Mouse (Mus musculus) forebrain, embryonic 15.5 days (tissue): ENCODE data around the gene Slit3. TPM values are rescaled to one million over a fixed set of nuclear protein-coding genes. Genes with fewer than 3 reads are reported as not detected.

Experiments used
- ATAC-seq: fragments of 200-750 bp; cut with Nextera tagmentation; replicated peaks from 2 replicates; pipeline ENCODE4 v1.8.0; 2017; ENCODE audit warnings: mild to moderate bottlenecking, moderate TSS enrichment, moderate library complexity
- H3K27ac ChIP-seq: fragments of 300-500 bp; sonication (generic); replicated peaks from 2 replicates; pipeline ENCODE4 v1.5.1; 2015; ENCODE audit warnings: mild to moderate bottlenecking, inconsistent platforms
- H3K27me3 ChIP-seq: fragments of 300-500 bp; sonication (generic); 2 replicates; pipeline ENCODE4 v1.6.1; 2015; ENCODE audit warnings: inconsistent platforms
- H3K36me3 ChIP-seq: fragments of 300-500 bp; sonication (generic); 2 replicates; pipeline ENCODE4 v1.6.1; 2015; ENCODE audit warnings: mild to moderate bottlenecking, inconsistent platforms
- H3K4me1 ChIP-seq: fragments of 300-500 bp; sonication (generic); 2 replicates; pipeline ENCODE4 v1.6.1; 2015; ENCODE audit warnings: inconsistent platforms
- H3K4me2 ChIP-seq: fragments of 300-500 bp; sonication (generic); replicated peaks from 2 replicates; pipeline ENCODE4 v1.6.1; 2015; ENCODE audit warnings: mild to moderate bottlenecking, inconsistent platforms
- H3K4me3 ChIP-seq: fragments of 300-500 bp; sonication (generic); 2 replicates; pipeline ENCODE4 v1.5.1; 2015; ENCODE audit warnings: mild to moderate bottlenecking, inconsistent platforms
- H3K9ac ChIP-seq: fragments of 300-500 bp; sonication (generic); replicated peaks from 2 replicates; pipeline ENCODE4 v1.6.1; 2015; ENCODE audit warnings: mild to moderate bottlenecking, inconsistent platforms
- H3K9me3 ChIP-seq: fragments of 300-500 bp; sonication (generic); 2 replicates; pipeline ENCODE4 v1.6.1; 2016; ENCODE audit warnings: inconsistent platforms
- WGBS: fragments of 180-500 bp; shearing (Covaris S2); methylation state at CpG from one replicate; pipeline ENCODE4 v1.1.7; 2015; ENCODE audit warnings: mixed read lengths; 5-methylcytosine and 5-hydroxymethylcytosine counted together
- polyA plus RNA-seq: library from polyadenylated mRNA; unstranded; fragments of >200 nt; fragmentation: Nextera tagmentation; extraction: Ambion mirVana; gene quantifications from 2 replicates; pipeline ENCODE4 v1.2.1, GENCODE M21; 2015

The Slit3 gene
- polyA plus RNA-seq, 1 experiment from 2014 or later, result 6.4 TPM

GRCm38 (mm10) chr11:35726341-35726846 is 605.4 kb downstream of the Slit3 start:
- Histone ChIP-seq H3K4me2 (no peak overlapping the region), H3K36me3 (no peaks in the 10 kb centered on the region), H3K27ac (no peak overlapping the region), H3K4me3 (no peak overlapping the region), H3K9me3 (no peaks in the 10 kb centered on the region), H3K27me3 (no peaks in the 10 kb centered on the region), H3K4me1 (peaks cover 4% of the 10 kb centered on the region), H3K9ac (no peak overlapping the region)
- 41% methylated on average over 8 of the region's 8 CpGs for WGBS
- ATAC-seq, result no peak

- H3K9me3 ChIP-seq, result no peaks in the 10 kb centered on the region
- ATAC-seq, result no peak
- 91% methylated on average over 1 of the region's 1 CpGs for WGBS
- H3K9ac ChIP-seq, result no peak overlapping the region
- H3K27ac ChIP-seq, result no peak overlapping the region
- H3K27me3 ChIP-seq, result no peaks in the 10 kb centered on the region
- H3K4me3 ChIP-seq, result no peak overlapping the region
- peaks cover 4% of the 10 kb centered on the region for H3K4me1 ChIP-seq
- no peaks in the 10 kb centered on the region for H3K36me3 ChIP-seq
- no peak overlapping the region for H3K4me2 ChIP-seq
Measured at GRCm38 (mm10) chr11:35728200-35728599, 607.2 kb downstream of the Slit3 start.

GRCm38 (mm10) chr11:35729186-35729585 is 608.2 kb downstream of the Slit3 start:
- Histone ChIP-seq H3K36me3 (no peaks in the 10 kb centered on the region), H3K9ac (no peak overlapping the region), H3K4me2 (no peak overlapping the region), H3K4me3 (no peak overlapping the region), H3K27ac (no peak overlapping the region), H3K4me1 (peaks cover 4% of the 10 kb centered on the region), H3K27me3 (no peaks in the 10 kb centered on the region), H3K9me3 (no peaks in the 10 kb centered on the region)
- WGBS, result 39% methylated on average over 5 of the region's 5 CpGs
- no peak for ATAC-seq

GRCm38 (mm10) chr11:35732366-35732765 is 611.3 kb downstream of the Slit3 start:
- H3K9me3 ChIP-seq, result no peaks in the 10 kb centered on the region
- H3K27ac ChIP-seq, result no peak overlapping the region
- no peaks in the 10 kb centered on the region for H3K4me1 ChIP-seq
- 58% methylated on average over 1 of the region's 1 CpGs for WGBS
- no peak overlapping the region for H3K9ac ChIP-seq
- H3K4me3 ChIP-seq, result no peak overlapping the region
- H3K27me3 ChIP-seq, result no peaks in the 10 kb centered on the region
- H3K4me2 ChIP-seq, result no peak overlapping the region
- no peak for ATAC-seq
- H3K36me3 ChIP-seq, result no peaks in the 10 kb centered on the region

GRCm38 (mm10) chr11:35736817-35737216 is 615.8 kb downstream of the Slit3 start:
- Histone ChIP-seq H3K4me2 (no peak overlapping the region), H3K27ac (no peak overlapping the region), H3K36me3 (no peaks in the 10 kb centered on the region), H3K4me1 (no peaks in the 10 kb centered on the region), H3K27me3 (no peaks in the 10 kb centered on the region), H3K9me3 (no peaks in the 10 kb centered on the region), H3K4me3 (no peak overlapping the region), H3K9ac (no peak overlapping the region)
- 68% methylated on average over 2 of the region's 2 CpGs for WGBS
- ATAC-seq, result no peak

- Histone ChIP-seq H3K9ac (no peak overlapping the region), H3K27me3 (no peaks in the 10 kb centered on the region), H3K27ac (no peak overlapping the region), H3K36me3 (no peaks in the 10 kb centered on the region), H3K9me3 (no peaks in the 10 kb centered on the region), H3K4me1 (no peaks in the 10 kb centered on the region), H3K4me3 (no peak overlapping the region), H3K4me2 (no peak overlapping the region)
- WGBS, result 97% methylated on average over 2 of the region's 2 CpGs
- ATAC-seq, result no peak
Measured at GRCm38 (mm10) chr11:35737262-35737661, 616.2 kb downstream of the Slit3 start.

- 81% methylated on average over 3 of the region's 3 CpGs for WGBS
- no peaks in the 10 kb centered on the region for H3K27me3 ChIP-seq
- no peaks in the 10 kb centered on the region for H3K9me3 ChIP-seq
- H3K4me1 ChIP-seq, result no peaks in the 10 kb centered on the region
- no peak overlapping the region for H3K27ac ChIP-seq
- H3K4me3 ChIP-seq, result no peak overlapping the region
- no peak overlapping the region for H3K9ac ChIP-seq
- no peak for ATAC-seq
- H3K36me3 ChIP-seq, result no peaks in the 10 kb centered on the region
- no peak overlapping the region for H3K4me2 ChIP-seq
Measured at GRCm38 (mm10) chr11:35738102-35738501, 617.1 kb downstream of the Slit3 start.

GRCm38 (mm10) chr11:35743586-35743985 is 622.6 kb downstream of the Slit3 start:
- no peaks in the 10 kb centered on the region for H3K4me1 ChIP-seq
- H3K4me2 ChIP-seq, result no peak overlapping the region
- 76% methylated on average over 6 of the region's 6 CpGs for WGBS
- H3K27me3 ChIP-seq, result no peaks in the 10 kb centered on the region
- ATAC-seq, result no peak
- H3K9ac ChIP-seq, result no peak overlapping the region
- H3K9me3 ChIP-seq, result no peaks in the 10 kb centered on the region
- no peak overlapping the region for H3K4me3 ChIP-seq
- H3K27ac ChIP-seq, result no peak overlapping the region; the same call in 1 of the 2 replicates
- no peaks in the 10 kb centered on the region for H3K36me3 ChIP-seq

GRCm38 (mm10) chr11:35744571-35744970 is 623.5 kb downstream of the Slit3 start:
- Histone ChIP-seq H3K27me3 (no peaks in the 10 kb centered on the region), H3K4me1 (no peaks in the 10 kb centered on the region), H3K4me2 (no peak overlapping the region), H3K36me3 (no peaks in the 10 kb centered on the region), H3K9me3 (no peaks in the 10 kb centered on the region), H3K9ac (no peak overlapping the region), H3K27ac (no peak overlapping the region), H3K4me3 (no peak overlapping the region)
- WGBS, result 82% methylated on average over 6 of the region's 6 CpGs
- no peak for ATAC-seq

GRCm38 (mm10) chr11:35750578-35750977 is 629.6 kb downstream of the Slit3 start:
- 79% methylated on average over 8 of the region's 8 CpGs for WGBS
- Histone ChIP-seq H3K4me2 (no peak overlapping the region), H3K9me3 (no peaks in the 10 kb centered on the region), H3K4me3 (no peak overlapping the region), H3K4me1 (0 out of 2 replicates have a peak, but pooled peaks cover 4% of the 10 kb centered on the region), H3K27me3 (no peaks in the 10 kb centered on the region), H3K9ac (no peak overlapping the region), H3K36me3 (no peaks in the 10 kb centered on the region), H3K27ac (no peak overlapping the region)
- no peak for ATAC-seq

GRCm38 (mm10) chr11:35754906-35755418 is 633.9 kb downstream of the Slit3 start:
- H3K27ac ChIP-seq, result no peak overlapping the region
- no peaks in the 10 kb centered on the region for H3K27me3 ChIP-seq
- H3K9me3 ChIP-seq, result no peaks in the 10 kb centered on the region
- ATAC-seq, result no peak
- H3K36me3 ChIP-seq, result no peaks in the 10 kb centered on the region
- no peak overlapping the region for H3K4me2 ChIP-seq
- H3K9ac ChIP-seq, result no peak overlapping the region
- H3K4me1 ChIP-seq, result 0 out of 2 replicates have a peak, but pooled peaks cover 4% of the 10 kb centered on the region
- H3K4me3 ChIP-seq, result no peak overlapping the region
- WGBS, result 68% methylated on average over 4 of the region's 4 CpGs

GRCm38 (mm10) chr11:35755546-35755945 is 634.5 kb downstream of the Slit3 start:
- Histone ChIP-seq H3K27me3 (no peaks in the 10 kb centered on the region), H3K36me3 (no peaks in the 10 kb centered on the region), H3K9me3 (no peaks in the 10 kb centered on the region), H3K4me3 (no peak overlapping the region), H3K4me2 (no peak overlapping the region), H3K9ac (no peak overlapping the region), H3K27ac (no peak overlapping the region), H3K4me1 (0 out of 2 replicates have a peak, but pooled peaks cover 4% of the 10 kb centered on the region)
- no peak for ATAC-seq
- 30% methylated on average over 6 of the region's 6 CpGs for whole genome bisulfite sequencing
